Mouse (Mus musculus): ENCODE results near the gene Hopx.

DNA sequence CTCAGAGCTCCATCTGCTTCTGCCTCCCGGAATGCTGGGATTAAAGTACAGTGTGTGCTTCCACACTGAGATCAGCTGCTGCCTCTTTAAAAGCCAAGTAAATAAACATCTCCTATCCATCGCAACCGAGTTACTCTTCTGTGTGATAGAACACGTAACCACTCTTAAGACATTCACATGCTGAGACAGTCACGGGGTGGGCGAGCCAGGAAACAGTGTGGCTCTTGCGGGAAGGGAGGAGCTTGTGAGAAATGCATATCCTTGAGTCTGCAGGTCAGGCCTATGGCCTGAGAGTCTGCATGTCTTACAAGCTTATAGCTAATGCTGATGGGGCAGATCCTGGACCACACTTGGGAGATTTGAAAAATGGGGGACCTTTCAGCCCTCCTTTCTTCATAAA is 28.4 kb downstream of the Hopx start:
- TF ChIP-seq MAFK (IDR thresholded peaks at IDR 0.05; ENCODE audit: insufficient read depth, low read depth, low read length) (no peak), ZC3H11A (IDR thresholded peaks at IDR 0.05; ENCODE audit: borderline replicate concordance, low read depth, low read length) (no peak), CHD2 (IDR thresholded peaks at IDR 0.05; ENCODE audit: low read depth, low read length) (no peak)

Measured in ES-E14 (cell line).